Comparison of ENCODE assay signal across 23 mouse cellular contexts in the genomic region with DNA sequence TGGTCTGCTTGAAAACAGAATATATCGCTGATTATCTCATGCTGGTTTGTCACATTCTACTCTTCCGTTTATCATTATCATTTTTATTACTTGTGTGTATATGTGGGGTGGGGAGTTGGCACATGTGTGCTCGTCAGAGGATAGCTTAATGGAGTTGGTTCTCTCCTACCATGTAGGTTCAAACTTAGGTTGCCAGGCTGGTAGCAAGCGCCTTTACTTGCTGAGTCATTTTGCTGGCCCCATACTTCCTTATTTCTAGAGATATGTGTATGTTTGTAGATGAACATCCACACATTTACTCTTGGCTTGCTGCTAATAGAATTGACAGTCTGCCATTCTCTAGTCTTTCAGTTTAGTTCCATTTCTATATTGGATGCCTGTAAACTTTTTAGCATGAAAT. TPM values are rescaled to one million over a fixed set of nuclear protein-coding genes. Genes with fewer than 3 reads are reported as not detected.
DNase-seq lines count a peak whose midpoint lies in the region; ATAC-seq and TF ChIP-seq lines count a peak whose summit lies in the region.
"Had no signal": no experiment of that assay in that cellular context is flagged by ENCODE, and none has a peak within 500 bp of the region (broad histone marks: within the 10 kb centered on the region; RNA-seq: fewer than 3 reads in every experiment).

No protein-coding gene starts in this region.

- no peak for TF ChIP-seq CTCF in G1E (IDR thresholded peaks at IDR 0.05; ENCODE audit: low read depth, low read length)

- DNase-seq in G1E (ENCODE audit: low spot score), result no peak
- no peak for DNase-seq in urinary bladder, postnatal 4 days (ENCODE audit: low spot score in 2 of 2)
- DNase-seq in testis, postnatal 14 days (ENCODE audit: low spot score), result no peak
- DNase-seq: adrenal gland, postnatal 14 days; cerebellum, adult 8-10 months; gastrocnemius, postnatal 10 days; heart, adult 18-20 months; kidney, adult 2 months; kidney, postnatal 14 days; lung, postnatal 4 days; right cerebral cortex, postnatal 14 days; thymus, postnatal 14 days had no signal

- H3K36me3 ChIP-seq in intestine, embryonic 16.5 days (ENCODE audit: control insufficient read depth, insufficient read depth, low read length), result peaks cover 10% of the 10 kb centered on the region
- H3K36me3 ChIP-seq in intestine, embryonic 15.5 days, result peaks cover 24% of the 10 kb centered on the region
- peaks cover 90% of the 10 kb centered on the region for H3K36me3 ChIP-seq in G1E (replicated peaks)

- no peak overlapping the region for H3K27ac ChIP-seq in intestine, embryonic 16.5 days (ENCODE audit: low read length)
- H3K27ac ChIP-seq in intestine, embryonic 15.5 days, result no peak overlapping the region
- H3K27ac ChIP-seq: embryonic facial prominence, embryonic 10.5 days; forebrain, embryonic 10.5 days; heart, embryonic 13.5 days; hindbrain, embryonic 13.5 days; liver, embryonic 14.5 days; midbrain, embryonic 12.5 days had no signal

- 0 out of 2 replicates have a peak, but pooled peaks have one; percentile 27 for ATAC-seq in intestine, embryonic 16.5 days
- ATAC-seq in intestine, embryonic 15.5 days, result no peak
- peak; percentile 79 for ATAC-seq in G1E (ENCODE audit: extremely low read depth, insufficient number of reproducible peaks, low FRiP score, poor library complexity, severe bottlenecking)
- ATAC-seq in granulocyte monocyte progenitor cell, adult 5-6 weeks (replicated peaks; ENCODE audit: poor library complexity, severe bottlenecking), result peak; percentile 59
- ATAC-seq in monocyte, adult 5-6 weeks (replicated peaks; ENCODE audit: insufficient number of reproducible peaks, low FRiP score, low TSS enrichment, poor library complexity, severe bottlenecking), result peak; percentile 50; the same call in 1 of the 2 replicates
- ATAC-seq: forebrain, embryonic 16.5 days had no signal

- no peak overlapping the region for H3K9ac ChIP-seq in intestine, embryonic 16.5 days (ENCODE audit: low read depth, low read length)
- H3K9ac ChIP-seq in intestine, embryonic 15.5 days, result no peak overlapping the region
- H3K9ac ChIP-seq: heart, embryonic 13.5 days; hindbrain, embryonic 13.5 days; liver, embryonic 14.5 days; midbrain, embryonic 12.5 days had no signal

- no peaks in the 10 kb centered on the region for H3K4me1 ChIP-seq in intestine, embryonic 16.5 days (ENCODE audit: control insufficient read depth, insufficient read depth, low read length)
- no peaks in the 10 kb centered on the region for H3K4me1 ChIP-seq in intestine, embryonic 15.5 days (replicated peaks)
- H3K4me1 ChIP-seq in G1E (ENCODE audit: insufficient read depth, low read depth, low read length), result peaks cover 46% of the 10 kb centered on the region
- H3K4me1 ChIP-seq: embryonic facial prominence, embryonic 10.5 days; forebrain, embryonic 10.5 days; hindbrain, embryonic 13.5 days; midbrain, embryonic 12.5 days had no signal

- no peak overlapping the region for H3K4me2 ChIP-seq in intestine, embryonic 16.5 days (ENCODE audit: low read depth, low read length)
- no peak overlapping the region for H3K4me2 ChIP-seq in intestine, embryonic 15.5 days (replicated peaks)
- H3K4me2 ChIP-seq: heart, embryonic 13.5 days; hindbrain, embryonic 13.5 days; midbrain, embryonic 12.5 days had no signal

- 80% methylated on average over 4 of the region's 4 CpGs for WGBS in intestine, embryonic 16.5 days
- 74% methylated on average over 4 of the region's 4 CpGs for WGBS in intestine, embryonic 15.5 days

- no peaks in the 10 kb centered on the region for H3K9me3 ChIP-seq in intestine, embryonic 16.5 days (ENCODE audit: control insufficient read depth, low read length)
- H3K9me3 ChIP-seq in intestine, embryonic 15.5 days, result no peaks in the 10 kb centered on the region
- H3K9me3 ChIP-seq in G1E (replicated peaks), result no peaks in the 10 kb centered on the region
- H3K9me3 ChIP-seq: embryonic facial prominence, embryonic 10.5 days; forebrain, embryonic 10.5 days; heart, embryonic 13.5 days; hindbrain, embryonic 13.5 days; midbrain, embryonic 12.5 days had no signal

- H3K4me3 ChIP-seq in intestine, embryonic 16.5 days (ENCODE audit: low read length), result no peak overlapping the region
- no peak overlapping the region for H3K4me3 ChIP-seq in intestine, embryonic 15.5 days (replicated peaks)
- no peak overlapping the region for H3K4me3 ChIP-seq in G1E (ENCODE audit: low read depth, low read length)
- H3K4me3 ChIP-seq: embryonic facial prominence, embryonic 10.5 days; forebrain, embryonic 10.5 days; heart, embryonic 13.5 days; hindbrain, embryonic 13.5 days; midbrain, embryonic 12.5 days had no signal

- no peaks in the 10 kb centered on the region for H3K27me3 ChIP-seq in intestine, embryonic 16.5 days (replicated peaks; ENCODE audit: control insufficient read depth, insufficient read depth, low read length)
- H3K27me3 ChIP-seq in intestine, embryonic 15.5 days (replicated peaks), result no peaks in the 10 kb centered on the region
- no peaks in the 10 kb centered on the region for H3K27me3 ChIP-seq in G1E (ENCODE audit: insufficient read depth, low read length)
- H3K27me3 ChIP-seq: heart, embryonic 13.5 days; hindbrain, embryonic 13.5 days; midbrain, embryonic 12.5 days had no signal

RNA-seq across cellular contexts. Expression of gene Cdv3, which starts 18.6 kb away (rescaled TPM):
- polyA plus RNA-seq in intestine, embryonic 16.5 days (2015; fragmentation: Nextera tagmentation; extraction: Ambion mirVana), result 83.8 and 89.4 TPM in 2 replicates
- 90.7 and 97.1 TPM in 2 replicates for polyA plus RNA-seq in intestine, embryonic 15.5 days (2015; fragmentation: Nextera tagmentation; extraction: Ambion mirVana)
- total RNA-seq in G1E (2014; fragmentation: Nextera tagmentation) (160 and 162 TPM in 2 replicates), G1E (2017) (181 and 187 TPM in 2 replicates)
- 469 and 490 TPM in 2 replicates for polyA plus RNA-seq in G1E (2012)
- total RNA-seq in granulocyte monocyte progenitor cell, adult 5-6 weeks (2014; fragmentation: Nextera tagmentation), result 111 and 118 TPM in 2 replicates
- total RNA-seq in granulocyte monocyte progenitor cell, adult 5-6 weeks (2017), result 171 and 197 TPM in 2 replicates
- 141 to 176 TPM (median 159 TPM) in 3 replicates for total RNA-seq in monocyte, adult 5-6 weeks (2017)

RNA-seq across cellular contexts. Expression of gene Topbp1, which starts 42.0 kb away (rescaled TPM):
- polyA plus RNA-seq in intestine, embryonic 16.5 days (2015; fragmentation: Nextera tagmentation; extraction: Ambion mirVana), result 29.3 and 34.5 TPM in 2 replicates
- polyA plus RNA-seq in intestine, embryonic 15.5 days (2015; fragmentation: Nextera tagmentation; extraction: Ambion mirVana), result 55.4 and 62.3 TPM in 2 replicates
- total RNA-seq in G1E (2014; fragmentation: Nextera tagmentation), result 449 and 472 TPM in 2 replicates
- 273 and 298 TPM in 2 replicates for total RNA-seq in G1E (2017)
- 40.9 and 59.7 TPM in 2 replicates for polyA plus RNA-seq in G1E (2012)
- 154 and 214 TPM in 2 replicates for total RNA-seq in granulocyte monocyte progenitor cell, adult 5-6 weeks (2014; fragmentation: Nextera tagmentation)
- total RNA-seq in granulocyte monocyte progenitor cell, adult 5-6 weeks (2017), result 211 and 230 TPM in 2 replicates
- total RNA-seq in monocyte, adult 5-6 weeks (2017), result 71.1 to 109 TPM (median 75.5 TPM) in 3 replicates

RNA-seq across cellular contexts. Expression of gene 1300017J02Rik, which starts 42.2 kb away (rescaled TPM):
- polyA plus RNA-seq in intestine, embryonic 16.5 days (2015; fragmentation: Nextera tagmentation; extraction: Ambion mirVana), result 1.8 and 2.9 TPM in 2 replicates
- 2.3 and 2.4 TPM in 2 replicates for polyA plus RNA-seq in intestine, embryonic 15.5 days (2015; fragmentation: Nextera tagmentation; extraction: Ambion mirVana)
- total RNA-seq in G1E (2014; fragmentation: Nextera tagmentation) (31.0 and 42.4 TPM in 2 replicates), G1E (2017) (29.9 and 31.9 TPM in 2 replicates)
- 5.7 and 6.9 TPM in 2 replicates for polyA plus RNA-seq in G1E (2012)
- not detected in 2 replicates for total RNA-seq in granulocyte monocyte progenitor cell, adult 5-6 weeks (2014; fragmentation: Nextera tagmentation)
- total RNA-seq in granulocyte monocyte progenitor cell, adult 5-6 weeks (2017), result 0.04 TPM in 1 of 2 replicates, not detected in the other
- total RNA-seq in monocyte, adult 5-6 weeks (2017), result 3.5 TPM in 1 of 3 replicates, not detected in the others
- total RNA-seq: heart, adult 18-20 months had no signal
